Mouse (Mus musculus) urinary bladder, postnatal 36 days (tissue): ENCODE measurements around the gene Stradb.
"Not testable (repeated sequence)": the region's sequence is repeated elsewhere in the genome, so short reads cannot be mapped to it uniquely, and the experiment has no call there.

Experiments
- DNase-seq, 2 experiments: peaks; one replicate each; pipeline ENCODE4 v3.0.0; 2022; ENCODE audit warnings: low spot score in 2 of 2, mixed read lengths in 1 of 2

Gene Stradb

GRCm38 (mm10) chr1:58973366-58974221, at the start of gene Stradb, which contains the start of gene Trak2:
Gene Stradb, plus strand, starts transcription at chr1:58973522.
Gene Trak2, minus strand, starts transcription at chr1:58973430.
- DNase-seq: peak; percentile 93 to 94

GRCm38 (mm10) chr1:58926664-58927063, 46.7 kb upstream of the Stradb start:
- no peak for DNase-seq

- no peak for DNase-seq
These were observed 36.3 kb upstream of the Stradb start for GRCm38 (mm10) chr1:58936746-58937605.

- no peak for DNase-seq
These were observed 35.7 kb upstream of the Stradb start for GRCm38 (mm10) chr1:58937606-58938099.

- no peak for DNase-seq
These were observed 27.8 kb upstream of the Stradb start for GRCm38 (mm10) chr1:58945523-58945922.

- no peak for DNase-seq
These were observed 27.2 kb upstream of the Stradb start for GRCm38 (mm10) chr1:58945960-58946670.

- no peak for DNase-seq
These were observed 26.6 kb upstream of the Stradb start for GRCm38 (mm10) chr1:58946718-58947117.

- DNase-seq: no peak
These were observed 23.7 kb upstream of the Stradb start for GRCm38 (mm10) chr1:58949561-58950106.

GRCm38 (mm10) chr1:58950899-58951648, 22.2 kb upstream of the Stradb start:
- DNase-seq: peak; percentile 42 to 79

- no peak for DNase-seq
These were observed 21.5 kb upstream of the Stradb start for GRCm38 (mm10) chr1:58951841-58952240.

- DNase-seq: no peak
These were observed 20.8 kb upstream of the Stradb start for GRCm38 (mm10) chr1:58952526-58952925.

- no peak for DNase-seq
These were observed 20.3 kb upstream of the Stradb start for GRCm38 (mm10) chr1:58952997-58953396.

- no peak for DNase-seq
These were observed 19.5 kb upstream of the Stradb start for GRCm38 (mm10) chr1:58953686-58954434.

GRCm38 (mm10) chr1:58954578-58955410, 18.5 kb upstream of the Stradb start:
- DNase-seq: no peak

- no peak for DNase-seq
These were observed 17.6 kb upstream of the Stradb start for GRCm38 (mm10) chr1:58955716-58956115.

GRCm38 (mm10) chr1:58956229-58956628, 17.1 kb upstream of the Stradb start:
- no peak for DNase-seq

- peak in 1 of 2 experiments; percentile 16 for DNase-seq
These were observed 15.4 kb upstream of the Stradb start for GRCm38 (mm10) chr1:58957931-58958330.

- DNase-seq: not testable (repeated sequence)
These were observed 14.4 kb upstream of the Stradb start for GRCm38 (mm10) chr1:58958789-58959526.
